Mouse (Mus musculus): ENCODE measurements around the gene 5330417C22Rik.

The 5330417C22Rik gene

DNA sequence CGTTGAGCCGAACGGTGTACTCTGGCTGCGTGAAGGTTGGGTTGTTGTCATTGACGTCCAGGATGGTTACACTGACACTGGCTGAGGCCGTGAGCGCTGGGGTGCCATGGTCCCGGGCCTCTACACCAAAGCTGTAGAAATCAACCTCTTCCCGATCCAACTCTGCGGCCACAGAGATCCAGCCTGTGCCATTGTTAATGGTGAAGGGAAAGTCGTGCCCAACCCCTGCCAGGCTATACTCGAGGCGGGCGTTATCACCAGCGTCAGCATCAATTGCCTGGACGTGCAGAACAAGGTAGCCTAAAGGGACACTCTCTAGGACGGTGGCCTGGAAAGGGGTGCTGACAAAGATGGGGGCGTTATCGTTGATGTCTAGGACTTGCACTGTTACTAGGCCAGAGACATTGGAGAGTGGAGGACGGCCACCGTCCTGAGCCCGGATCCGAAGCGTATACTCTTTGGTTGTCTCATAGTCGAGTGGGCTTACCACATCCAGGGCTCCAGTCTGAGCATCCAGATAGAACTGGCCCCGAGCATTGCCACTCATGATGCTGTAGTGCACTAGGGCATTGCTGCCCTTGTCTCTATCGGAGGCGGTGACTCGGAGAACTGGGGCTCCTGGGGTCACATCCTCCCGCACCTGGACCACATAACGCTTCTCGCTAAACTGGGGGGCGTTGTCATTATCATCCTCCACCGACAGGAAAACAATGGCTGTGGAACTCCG, 122.5 kb downstream of the 5330417C22Rik start:
- no peak for DNase-seq (ENCODE audit: low spot score)

DNA sequence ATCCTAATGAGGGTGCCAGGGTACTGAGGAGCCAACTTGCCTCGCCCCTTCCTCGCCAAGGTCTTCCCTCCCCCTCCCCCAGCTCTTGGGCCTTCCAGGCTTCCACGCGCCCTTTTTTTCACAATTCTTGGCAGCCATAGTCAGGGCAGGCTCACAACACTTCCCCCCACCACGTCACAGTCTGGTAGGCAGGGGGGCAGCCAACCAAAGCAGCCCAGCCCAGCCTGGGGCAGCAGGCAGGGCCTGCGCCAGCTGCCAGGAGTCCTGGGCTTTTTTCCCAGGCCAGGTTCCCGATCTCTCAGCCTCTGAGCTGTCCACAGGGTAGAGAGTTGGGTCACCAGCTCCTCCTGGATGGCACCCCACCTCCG, 124.6 kb downstream of the 5330417C22Rik start:
- DNase-seq (ENCODE audit: low spot score): no peak

DNA sequence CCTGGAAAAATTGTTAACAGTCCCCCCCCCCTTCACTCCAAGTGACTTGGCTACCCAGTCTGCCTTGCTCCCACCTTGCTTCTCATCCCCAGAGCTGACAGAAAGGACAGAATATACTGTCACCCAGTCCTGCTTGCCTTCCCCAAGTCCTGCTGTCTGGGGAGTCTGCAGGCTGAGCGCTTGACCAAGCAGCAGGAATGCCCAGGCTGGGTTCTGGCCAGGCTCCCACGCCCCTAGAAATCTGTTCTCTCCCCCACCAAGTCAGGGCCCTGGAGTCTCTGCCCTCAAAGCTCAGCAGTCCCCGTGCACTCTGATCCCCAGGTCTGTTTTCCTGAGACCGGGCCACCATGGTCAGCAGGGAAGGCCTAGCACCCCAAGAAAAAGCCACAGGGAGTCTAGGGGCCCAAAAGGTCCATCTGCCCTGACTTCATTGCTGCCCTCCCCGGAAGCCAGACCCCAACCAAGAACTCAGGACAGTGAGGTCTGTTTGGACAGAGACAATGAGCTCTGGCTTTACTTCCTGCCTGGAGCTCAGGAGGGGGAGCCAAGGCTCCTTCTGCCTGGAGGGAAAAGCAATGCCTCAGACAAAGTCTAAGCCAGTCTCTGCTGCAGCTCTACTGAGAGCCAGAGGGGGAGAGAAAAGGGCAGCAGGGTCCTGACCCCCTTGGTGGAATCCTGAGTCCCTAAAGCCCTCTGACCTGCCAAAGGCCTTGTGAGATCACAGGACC, 125.1 kb downstream of the 5330417C22Rik start:
- no peak for DNase-seq (ENCODE audit: low spot score)

DNA sequence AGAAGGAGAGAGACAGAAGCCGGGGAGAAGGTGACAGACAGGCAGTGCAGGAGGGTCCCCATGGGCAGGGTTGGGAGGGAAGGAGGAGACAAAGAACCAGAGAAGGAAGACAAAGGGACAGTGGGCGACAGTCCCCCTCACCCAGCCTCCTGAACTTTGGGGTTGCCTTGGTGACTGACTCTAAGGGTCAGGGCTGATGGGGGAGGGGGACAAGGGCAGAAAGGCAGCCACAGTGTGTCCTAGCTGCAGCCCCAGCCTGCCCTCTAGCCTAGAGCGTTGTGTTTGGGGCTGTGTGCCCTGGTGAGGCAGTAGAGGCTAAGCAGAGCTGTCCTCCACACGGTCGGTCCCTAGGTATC, 126.0 kb downstream of the 5330417C22Rik start:
- DNase-seq (ENCODE audit: low spot score): no peak

- DNase-seq (ENCODE audit: low spot score): no peak
Measured at GRCm38 (mm10) chr3:108409656-108410358, 126.5 kb downstream of the 5330417C22Rik start.

GRCm38 (mm10) chr3:108408517-108409008, 127.8 kb downstream of the 5330417C22Rik start:
- no peak for DNase-seq (ENCODE audit: low spot score)

GRCm38 (mm10) chr3:108406306-108406885, 129.9 kb downstream of the 5330417C22Rik start:
- no peak for DNase-seq (ENCODE audit: low spot score)

All from ovary, postnatal 14 days (tissue).